Mouse (Mus musculus): Measurements from ENCODE around the gene Akap10.

DNA sequence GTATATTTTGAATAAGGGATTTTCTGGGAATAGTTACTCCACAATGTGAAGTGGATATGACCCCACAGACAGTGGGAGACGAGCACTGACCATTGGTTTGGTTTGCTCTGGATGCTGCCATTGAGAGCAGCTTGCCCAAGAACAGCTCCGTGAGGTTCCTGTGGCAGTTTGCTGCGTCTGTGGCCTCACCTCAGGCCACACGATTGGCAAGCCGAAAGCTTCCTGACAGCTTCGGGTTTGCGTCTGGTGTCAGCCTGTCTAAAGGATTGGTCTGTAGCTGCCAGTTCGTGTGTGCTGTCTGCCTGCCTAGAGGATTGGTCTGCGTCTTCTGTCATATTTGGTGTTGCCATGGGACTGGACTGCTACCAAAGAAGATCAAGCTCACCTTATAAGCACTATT is 14.4 kb upstream of the Akap10 start:
- TF ChIP-seq MYB (IDR thresholded peaks at IDR 0.05; ENCODE audit: low read depth, low read length) (no peak), CTCF (IDR thresholded peaks at IDR 0.05 in 2 of 3, conservative IDR thresholded peaks at IDR 0.05 in 1 of 3; ENCODE audit: control insufficient read depth in 1 of 3, insufficient read depth in 1 of 3, low read depth in 2 of 3, low read length in 3 of 3, poor library complexity in 1 of 3, severe bottlenecking in 1 of 3) (no peak), UBTF (IDR thresholded peaks at IDR 0.05; ENCODE audit: borderline replicate concordance, insufficient read depth, low read depth, low read length) (no peak), ZKSCAN1 (IDR thresholded peaks at IDR 0.05; ENCODE audit: low read depth, low read length) (no peak), MAFK (IDR thresholded peaks at IDR 0.05; ENCODE audit: borderline replicate concordance, low read depth, low read length) (no peak), HCFC1 (IDR thresholded peaks at IDR 0.05; ENCODE audit: low read depth, low read length) (no peak)

Data from MEL (cell line).